Mouse (Mus musculus) liver, adult 2 months (tissue): ENCODE measurements at regions not wholly inside any gene's neighbourhood (a gene's known extent, or its start where the extent isn't known, plus 50 kb on each side); places are given as distances from the start of the nearest gene placed in this dataset.

Source experiments
- DNase-seq: peaks from one replicate; pipeline ENCODE4 v3.0.0-alpha.2; 2011; ENCODE audit warnings: low read depth, low spot score; ENCODE audit errors: extremely low read depth
- H3K27ac ChIP-seq: fragments of 200-500 bp; replicated peaks from 2 replicates; pipeline ENCODE4 v1.5.1; 2012; ENCODE audit warnings: low read depth, mild to moderate bottlenecking, control low read depth, inconsistent platforms, low read length; ENCODE audit not compliant: insufficient read depth
- H3K27me3 ChIP-seq: fragments of 200-500 bp; 2 replicates; pipeline ENCODE4 v1.6.1; 2012; ENCODE audit warnings: mild to moderate bottlenecking, moderate library complexity, low read length, inconsistent platforms; ENCODE audit not compliant: control insufficient read depth, insufficient read depth
- H3K36me3 ChIP-seq: fragments of 200-500 bp; 2 replicates; pipeline ENCODE4 v1.6.1; 2012; ENCODE audit warnings: low read length, inconsistent platforms; ENCODE audit not compliant: control insufficient read depth, insufficient read depth
- H3K4me1 ChIP-seq: fragments of 200-500 bp; 2 replicates; pipeline ENCODE4 v1.6.1; 2011; ENCODE audit warnings: low read length; ENCODE audit not compliant: control insufficient read depth, insufficient read depth
- H3K4me3 ChIP-seq: fragments of 200-500 bp; 2 replicates; pipeline ENCODE4 v1.5.1; 2011; ENCODE audit warnings: low read depth, mild to moderate bottlenecking, control low read depth, low read length, moderate library complexity; ENCODE audit not compliant: insufficient read depth
- H3K79me2 ChIP-seq: fragments of 200-500 bp; 2 replicates; pipeline ENCODE4 v1.6.1; 2012; ENCODE audit warnings: inconsistent platforms, mild to moderate bottlenecking, low read length, moderate library complexity; ENCODE audit not compliant: control insufficient read depth, insufficient read depth
- H3K9ac ChIP-seq: fragments of 200-500 bp; 2 replicates; pipeline ENCODE4 v1.6.1; 2012; ENCODE audit warnings: low read depth, mild to moderate bottlenecking, control low read depth, inconsistent platforms, low read length
- CTCF ChIP-seq: fragments of 200-500 bp; IDR thresholded peaks from 2 replicates; pipeline ENCODE4 v1.5.1; 2011; ENCODE audit warnings: low read depth, low read length, control low read depth
- POLR2A ChIP-seq: fragments of 200-500 bp; IDR thresholded peaks from 2 replicates; pipeline ENCODE4 v1.6.1; 2011; ENCODE audit warnings: low read length, control low read depth; ENCODE audit not compliant: insufficient read depth; ENCODE audit errors: extremely low read depth
- WGBS: fragments of 180-500 bp; shearing (Covaris S2); methylation state at CpG from one replicate; pipeline ENCODE4 v1.1.7; 2018; 5-methylcytosine and 5-hydroxymethylcytosine counted together

GRCm38 (mm10) chr8:37398957-37399356 is 405.6 kb downstream of the AI429214 start:
- no peak overlapping the region for H3K9ac ChIP-seq
- no peaks in the 10 kb centered on the region for H3K27me3 ChIP-seq
- TF ChIP-seq CTCF (no peak), POLR2A (no peak)
- no peak overlapping the region for H3K27ac ChIP-seq
- no peaks in the 10 kb centered on the region for H3K36me3 ChIP-seq
- H3K79me2 ChIP-seq: no peaks in the 10 kb centered on the region
- no peaks in the 10 kb centered on the region for H3K4me1 ChIP-seq
- no peak for DNase-seq
- 87% methylated on average over 2 of the region's 2 CpGs for WGBS
- H3K4me3 ChIP-seq: no peak overlapping the region

GRCm38 (mm10) chr8:37422595-37422994 is 429.2 kb downstream of the AI429214 start:
- no peak overlapping the region for H3K9ac ChIP-seq
- H3K4me3 ChIP-seq: no peak overlapping the region
- H3K79me2 ChIP-seq: no peaks in the 10 kb centered on the region
- TF ChIP-seq CTCF (no peak), POLR2A (no peak)
- H3K36me3 ChIP-seq: no peaks in the 10 kb centered on the region
- peaks cover 7% of the 10 kb centered on the region for H3K4me1 ChIP-seq
- no peaks in the 10 kb centered on the region for H3K27me3 ChIP-seq
- H3K27ac ChIP-seq: no peak overlapping the region
- 18% methylated on average over 2 of the region's 2 CpGs for WGBS
- peak; percentile 100 for DNase-seq

- Histone ChIP-seq H3K79me2 (no peaks in the 10 kb centered on the region), H3K27me3 (no peaks in the 10 kb centered on the region), H3K9ac (no peak overlapping the region), H3K36me3 (no peaks in the 10 kb centered on the region), H3K4me1 (peaks cover 7% of the 10 kb centered on the region), H3K27ac (no peak overlapping the region), H3K4me3 (no peak overlapping the region)
- TF ChIP-seq POLR2A (no peak), CTCF (no peak)
- no peak for DNase-seq
Observed at GRCm38 (mm10) chr8:37424588-37424987, 431.2 kb downstream of the AI429214 start.

- Histone ChIP-seq H3K27ac (no peak overlapping the region), H3K36me3 (no peaks in the 10 kb centered on the region), H3K9ac (no peak overlapping the region), H3K4me3 (no peak overlapping the region), H3K4me1 (no peaks in the 10 kb centered on the region), H3K79me2 (no peaks in the 10 kb centered on the region), H3K27me3 (no peaks in the 10 kb centered on the region)
- TF ChIP-seq CTCF (no peak), POLR2A (no peak)
- 93% methylated on average over 4 of the region's 4 CpGs for WGBS
- DNase-seq: no peak
Observed at GRCm38 (mm10) chr8:37428845-37429244, 435.4 kb downstream of the AI429214 start.

- TF ChIP-seq CTCF (no peak), POLR2A (no peak)
- no peak overlapping the region for H3K4me3 ChIP-seq
- 86% methylated on average over 4 of the region's 4 CpGs for WGBS
- H3K36me3 ChIP-seq: no peaks in the 10 kb centered on the region
- H3K9ac ChIP-seq: no peak overlapping the region
- no peaks in the 10 kb centered on the region for H3K79me2 ChIP-seq
- DNase-seq: no peak
- no peak overlapping the region for H3K27ac ChIP-seq
- H3K4me1 ChIP-seq: no peaks in the 10 kb centered on the region
- no peaks in the 10 kb centered on the region for H3K27me3 ChIP-seq
Observed at GRCm38 (mm10) chr8:37460551-37461154, 467.2 kb downstream of the AI429214 start.

GRCm38 (mm10) chr8:37465651-37466050 is 472.2 kb downstream of the AI429214 start:
- H3K27me3 ChIP-seq: no peaks in the 10 kb centered on the region
- no peak overlapping the region for H3K9ac ChIP-seq
- no peaks in the 10 kb centered on the region for H3K4me1 ChIP-seq
- H3K27ac ChIP-seq: no peak overlapping the region
- H3K36me3 ChIP-seq: no peaks in the 10 kb centered on the region
- H3K79me2 ChIP-seq: no peaks in the 10 kb centered on the region
- DNase-seq: no peak
- H3K4me3 ChIP-seq: no peak overlapping the region
- TF ChIP-seq CTCF (no peak), POLR2A (no peak)
